In genomic region chr12:112977156-112977555, GRCm38 (mm10) we compare ENCODE assay signal across 7 mouse cellular contexts. TPM values are rescaled to one million over a fixed set of nuclear protein-coding genes. Genes with fewer than 3 reads are reported as not detected.
A peak's percentile ranks its signal among the peaks of the same experiment; 100 is the strongest.
DNase-seq lines count a peak whose midpoint lies in the region; ATAC-seq and TF ChIP-seq lines count a peak whose summit lies in the region.

No protein-coding gene starts in this region.

- DNase-seq in lung, adult 2 months: no peak
- DNase-seq in lung, postnatal 14 days: no peak
- no peak for DNase-seq in intestine, embryonic 14.5 days (ENCODE audit: low spot score)
- no peak for DNase-seq in thymus, adult 18-20 months
- no peak for DNase-seq in layer of hippocampus, postnatal 14 days (ENCODE audit: low spot score in 2 of 2)

- peaks cover 6% of the 10 kb centered on the region for H3K4me1 ChIP-seq in lung, adult 2 months (ENCODE audit: control insufficient read depth, insufficient read depth, low read length)
- peaks cover 14% of the 10 kb centered on the region for H3K4me1 ChIP-seq in embryonic facial prominence, embryonic 13.5 days
- peaks cover 5% of the 10 kb centered on the region for H3K4me1 ChIP-seq in intestine, embryonic 14.5 days (replicated peaks; ENCODE audit: control insufficient read depth, insufficient read depth, low read length)
- H3K4me1 ChIP-seq in neural tube, embryonic 13.5 days (replicated peaks): peaks cover 30% of the 10 kb centered on the region

- peak overlapping the region; percentile 91 for H3K4me2 ChIP-seq in embryonic facial prominence, embryonic 13.5 days
- H3K4me2 ChIP-seq in intestine, embryonic 14.5 days (ENCODE audit: low read length): peak overlapping the region; percentile 67
- H3K4me2 ChIP-seq in neural tube, embryonic 13.5 days: peak overlapping the region; percentile 91

- no peak for TF ChIP-seq POLR2A in lung, adult 2 months (IDR thresholded peaks at IDR 0.05; ENCODE audit: borderline replicate concordance, extremely low read depth, low read depth, low read length)

- peak overlapping the region; percentile 83 for H3K4me3 ChIP-seq in lung, adult 2 months (replicated peaks; ENCODE audit: extremely low read depth, low read depth, low read length)
- H3K4me3 ChIP-seq in embryonic facial prominence, embryonic 13.5 days: peak overlapping the region; percentile 73
- H3K4me3 ChIP-seq in intestine, embryonic 14.5 days (ENCODE audit: low read depth, low read length): peak overlapping the region; percentile 47
- peak overlapping the region; percentile 67 for H3K4me3 ChIP-seq in neural tube, embryonic 13.5 days

- no peak for ATAC-seq in embryonic facial prominence, embryonic 13.5 days (ENCODE audit: insufficient number of reproducible peaks, insufficient read depth, low FRiP score, low TSS enrichment, low read depth)
- ATAC-seq in intestine, embryonic 14.5 days (replicated peaks; ENCODE audit: low FRiP score, low TSS enrichment, low read depth): no peak; the same call in 1 of the 2 replicates
- ATAC-seq in neural tube, embryonic 13.5 days (ENCODE audit: low read depth): peak; percentile 47

- H3K27ac ChIP-seq in embryonic facial prominence, embryonic 13.5 days: peak overlapping the region; percentile 93
- H3K27ac ChIP-seq in intestine, embryonic 14.5 days (ENCODE audit: low read depth): peak overlapping the region; percentile 60; the same call in 1 of the 2 replicates
- H3K27ac ChIP-seq in neural tube, embryonic 13.5 days (replicated peaks): peak overlapping the region; percentile 95

- 44% methylated on average over 12 of the region's 12 CpGs for WGBS in lung, adult 2 months
- WGBS in embryonic facial prominence, embryonic 13.5 days: 40% methylated on average over 12 of the region's 12 CpGs
- WGBS in intestine, embryonic 14.5 days: 40% methylated on average over 12 of the region's 12 CpGs
- WGBS in neural tube, embryonic 13.5 days: 42% methylated on average over 12 of the region's 12 CpGs

- peaks cover 78% of the 10 kb centered on the region for H3K36me3 ChIP-seq in embryonic facial prominence, embryonic 13.5 days
- H3K36me3 ChIP-seq in intestine, embryonic 14.5 days (ENCODE audit: control insufficient read depth, insufficient read depth, low read length): peaks cover 69% of the 10 kb centered on the region
- peaks cover 73% of the 10 kb centered on the region for H3K36me3 ChIP-seq in neural tube, embryonic 13.5 days

- no peaks in the 10 kb centered on the region for H3K9me3 ChIP-seq in embryonic facial prominence, embryonic 13.5 days
- H3K9me3 ChIP-seq in intestine, embryonic 14.5 days (ENCODE audit: control insufficient read depth, low read length): no peaks in the 10 kb centered on the region
- H3K9me3 ChIP-seq in neural tube, embryonic 13.5 days: no peaks in the 10 kb centered on the region

- TF ChIP-seq CTCF in lung, adult 2 months (IDR thresholded peaks at IDR 0.05; ENCODE audit: insufficient read depth, low read length): no peak

- H3K27me3 ChIP-seq in embryonic facial prominence, embryonic 13.5 days: no peaks in the 10 kb centered on the region
- H3K27me3 ChIP-seq in intestine, embryonic 14.5 days (replicated peaks; ENCODE audit: control insufficient read depth, insufficient read depth, low read length): no peaks in the 10 kb centered on the region
- no peaks in the 10 kb centered on the region for H3K27me3 ChIP-seq in neural tube, embryonic 13.5 days

- peak overlapping the region; percentile 89 for H3K9ac ChIP-seq in embryonic facial prominence, embryonic 13.5 days
- H3K9ac ChIP-seq in intestine, embryonic 14.5 days (ENCODE audit: low read length): peak overlapping the region; percentile 57
- H3K9ac ChIP-seq in neural tube, embryonic 13.5 days: peak overlapping the region; percentile 90

RNA-seq across cellular contexts. Expression of gene Btbd6, which starts 0.9 kb away (rescaled TPM):
- 48.4 and 72.3 TPM in 2 replicates for polyA plus RNA-seq in lung, adult 2 months (2012; rRNA removed)
- polyA plus RNA-seq in embryonic facial prominence, embryonic 13.5 days (2015; fragmentation: Nextera tagmentation; extraction: Ambion mirVana): 29.3 and 29.5 TPM in 2 replicates
- polyA plus RNA-seq in intestine, embryonic 14.5 days (2014; fragmentation: Nextera tagmentation; extraction: Ambion mirVana): 21.7 and 23.2 TPM in 2 replicates
- polyA plus RNA-seq in neural tube, embryonic 13.5 days (2015; fragmentation: Nextera tagmentation; extraction: Ambion mirVana): 35.0 and 41.4 TPM in 2 replicates
- total RNA-seq in layer of hippocampus, postnatal 14 days (2021): 10 to 100 TPM; 47.1 to 47.2 TPM

RNA-seq across cellular contexts. Expression of gene Brf1, which starts 23.3 kb away (rescaled TPM):
- polyA plus RNA-seq in lung, adult 2 months (2012; rRNA removed): 83.3 and 131 TPM in 2 replicates
- 74.9 and 80.1 TPM in 2 replicates for polyA plus RNA-seq in embryonic facial prominence, embryonic 13.5 days (2015; fragmentation: Nextera tagmentation; extraction: Ambion mirVana)
- 53.8 and 55.8 TPM in 2 replicates for polyA plus RNA-seq in intestine, embryonic 14.5 days (2014; fragmentation: Nextera tagmentation; extraction: Ambion mirVana)
- polyA plus RNA-seq in neural tube, embryonic 13.5 days (2015; fragmentation: Nextera tagmentation; extraction: Ambion mirVana): 55.8 and 55.9 TPM in 2 replicates
- total RNA-seq in layer of hippocampus, postnatal 14 days (2021): 10 to 100 TPM; 51.2 to 58.9 TPM

RNA-seq across cellular contexts. Expression of gene Nudt14, which starts 35.2 kb away (rescaled TPM):
- polyA plus RNA-seq in lung, adult 2 months (2012; rRNA removed): 43.4 and 47.4 TPM in 2 replicates
- 83.4 and 103 TPM in 2 replicates for polyA plus RNA-seq in embryonic facial prominence, embryonic 13.5 days (2015; fragmentation: Nextera tagmentation; extraction: Ambion mirVana)
- 102 and 105 TPM in 2 replicates for polyA plus RNA-seq in intestine, embryonic 14.5 days (2014; fragmentation: Nextera tagmentation; extraction: Ambion mirVana)
- 55.1 and 74.8 TPM in 2 replicates for polyA plus RNA-seq in neural tube, embryonic 13.5 days (2015; fragmentation: Nextera tagmentation; extraction: Ambion mirVana)
- 10 to 100 TPM in 1 of 2 experiments, 1 to 10 TPM in 1; 7.5 to 11.1 TPM for total RNA-seq in layer of hippocampus, postnatal 14 days (2021)

RNA-seq across cellular contexts. Expression of gene Pacs2, which starts 37.2 kb away (rescaled TPM):
- 51.8 and 54.8 TPM in 2 replicates for polyA plus RNA-seq in lung, adult 2 months (2012; rRNA removed)
- 13.3 and 14.2 TPM in 2 replicates for polyA plus RNA-seq in embryonic facial prominence, embryonic 13.5 days (2015; fragmentation: Nextera tagmentation; extraction: Ambion mirVana)
- polyA plus RNA-seq in intestine, embryonic 14.5 days (2014; fragmentation: Nextera tagmentation; extraction: Ambion mirVana): 12.5 and 14.3 TPM in 2 replicates
- 26.1 and 27.8 TPM in 2 replicates for polyA plus RNA-seq in neural tube, embryonic 13.5 days (2015; fragmentation: Nextera tagmentation; extraction: Ambion mirVana)
- 100 to 1,000 TPM; 121 TPM for total RNA-seq in layer of hippocampus, postnatal 14 days (2021)

RNA-seq across cellular contexts. Expression of gene Jag2, which starts 47.6 kb away (rescaled TPM):
- polyA plus RNA-seq in lung, adult 2 months (2012; rRNA removed): 54.0 and 62.8 TPM in 2 replicates
- polyA plus RNA-seq in embryonic facial prominence, embryonic 13.5 days (2015; fragmentation: Nextera tagmentation; extraction: Ambion mirVana): 7.4 and 11.5 TPM in 2 replicates
- polyA plus RNA-seq in intestine, embryonic 14.5 days (2014; fragmentation: Nextera tagmentation; extraction: Ambion mirVana): 4.1 and 4.4 TPM in 2 replicates
- polyA plus RNA-seq in neural tube, embryonic 13.5 days (2015; fragmentation: Nextera tagmentation; extraction: Ambion mirVana): 8.6 and 9.6 TPM in 2 replicates
- total RNA-seq in layer of hippocampus, postnatal 14 days (2021): 10 to 100 TPM; 45.2 to 50.8 TPM
